ENCODE assay signal across 11 mouse cellular contexts in genomic region chr4:103875564-103875963, GRCm38 (mm10).
DNase-seq lines count a peak whose midpoint lies in the region; TF ChIP-seq lines count a peak whose summit lies in the region.
"Had no signal": no experiment of that assay in that cellular context is flagged by ENCODE, and none has a peak within 500 bp of the region (broad histone marks: within the 10 kb centered on the region; RNA-seq: fewer than 3 reads in every experiment).

No protein-coding gene starts in this region.

- no peak overlapping the region for H3K9ac ChIP-seq in heart, adult 2 months (ENCODE audit: low read depth, low read length)
- H3K9ac ChIP-seq: embryonic facial prominence, embryonic 15.5 days; midbrain, embryonic 12.5 days had no signal

- peak; percentile 63 for DNase-seq in heart, postnatal 4 days
- no peak for DNase-seq in heart, adult 2 months
- peak; percentile 23 for DNase-seq in ovary, postnatal 14 days (ENCODE audit: low spot score)
- no peak for DNase-seq in ovary, postnatal 36 days (ENCODE audit: low spot score)
- DNase-seq in embryonic facial prominence, embryonic 10.5 days (ENCODE audit: low spot score) = peak; percentile 71
- DNase-seq in retina, postnatal 1 day = peak; percentile 27
- DNase-seq in thymus, postnatal 0 days (ENCODE audit: low spot score) = no peak
- no peak for DNase-seq in cerebellum, adult 8-10 months
- DNase-seq: thymus, adult 18-20 months had no signal

- no peaks in the 10 kb centered on the region for H3K27me3 ChIP-seq in heart, adult 2 months (ENCODE audit: control insufficient read depth, insufficient read depth, low read length)
- no peaks in the 10 kb centered on the region for H3K27me3 ChIP-seq in embryonic facial prominence, embryonic 10.5 days (replicated peaks; ENCODE audit: low read depth, poor library complexity, severe bottlenecking)
- H3K27me3 ChIP-seq: embryonic facial prominence, embryonic 15.5 days; midbrain, embryonic 12.5 days had no signal

- H3K36me3 ChIP-seq in heart, adult 2 months (ENCODE audit: control insufficient read depth, insufficient read depth, low read length) = no peaks in the 10 kb centered on the region
- H3K36me3 ChIP-seq in embryonic facial prominence, embryonic 10.5 days (replicated peaks) = no peaks in the 10 kb centered on the region
- H3K36me3 ChIP-seq: embryonic facial prominence, embryonic 15.5 days; midbrain, embryonic 12.5 days had no signal

- TF ChIP-seq EP300 in heart, adult 2 months (IDR thresholded peaks at IDR 0.05; ENCODE audit: insufficient read depth, low read depth, low read length) = no peak

- intact Hi-C loops in heart, adult 2 months (cut with DNase I) = no loop called here

- no peaks in the 10 kb centered on the region for H3K9me3 ChIP-seq in embryonic facial prominence, embryonic 10.5 days
- H3K9me3 ChIP-seq: embryonic facial prominence, embryonic 15.5 days; midbrain, embryonic 12.5 days had no signal

- no peak overlapping the region for H3K27ac ChIP-seq in heart, adult 2 months
- no peak overlapping the region for H3K27ac ChIP-seq in embryonic facial prominence, embryonic 10.5 days (replicated peaks)
- H3K27ac ChIP-seq: embryonic facial prominence, embryonic 15.5 days; midbrain, embryonic 12.5 days had no signal

- no peak overlapping the region for H3K4me3 ChIP-seq in heart, adult 2 months
- H3K4me3 ChIP-seq in embryonic facial prominence, embryonic 10.5 days = no peak overlapping the region
- H3K4me3 ChIP-seq: embryonic facial prominence, embryonic 15.5 days; midbrain, embryonic 12.5 days had no signal

- TF ChIP-seq POLR2A in heart, adult 2 months (IDR thresholded peaks at IDR 0.05; ENCODE audit: insufficient read depth, low read depth, low read length) = no peak

- H3K79me2 ChIP-seq in heart, adult 2 months (replicated peaks; ENCODE audit: control insufficient read depth, insufficient read depth, low read length) = no peaks in the 10 kb centered on the region

- 17% methylated on average over 3 of the region's 3 CpGs for WGBS in heart, adult 2 months
- WGBS in embryonic facial prominence, embryonic 10.5 days = 25% methylated on average over 3 of the region's 3 CpGs

- no peak for TF ChIP-seq CTCF in heart, adult 2 months (IDR thresholded peaks at IDR 0.05)

- H3K4me1 ChIP-seq in heart, adult 2 months (ENCODE audit: control insufficient read depth, insufficient read depth, low read length) = no peaks in the 10 kb centered on the region
- H3K4me1 ChIP-seq in embryonic facial prominence, embryonic 10.5 days = peaks cover 11% of the 10 kb centered on the region
- H3K4me1 ChIP-seq: embryonic facial prominence, embryonic 15.5 days; midbrain, embryonic 12.5 days had no signal

Comparison
In these comparisons a context has a peak if more than half of its experiments do, and no peak if none do; other contexts are left out.
1. DNase-seq: peak in heart, postnatal 4 days (single experiment), ovary, postnatal 14 days (single experiment), embryonic facial prominence, embryonic 10.5 days (single experiment) and retina, postnatal 1 day (single experiment); none in heart, adult 2 months (0 of 2), ovary, postnatal 36 days (single experiment), thymus, postnatal 0 days (single experiment) and cerebellum, adult 8-10 months (single experiment).